Mouse (Mus musculus): ENCODE results near the gene Fam135a. TPM values are rescaled to one million over a fixed set of nuclear protein-coding genes. Genes with fewer than 3 reads are reported as not detected.
A peak's percentile ranks its signal among the peaks of the same experiment; 100 is the strongest.

Fam135a gene
- total and polyA plus RNA-seq, 2 experiments from 2014 or later = 23.0 to 31.9 TPM

DNA sequence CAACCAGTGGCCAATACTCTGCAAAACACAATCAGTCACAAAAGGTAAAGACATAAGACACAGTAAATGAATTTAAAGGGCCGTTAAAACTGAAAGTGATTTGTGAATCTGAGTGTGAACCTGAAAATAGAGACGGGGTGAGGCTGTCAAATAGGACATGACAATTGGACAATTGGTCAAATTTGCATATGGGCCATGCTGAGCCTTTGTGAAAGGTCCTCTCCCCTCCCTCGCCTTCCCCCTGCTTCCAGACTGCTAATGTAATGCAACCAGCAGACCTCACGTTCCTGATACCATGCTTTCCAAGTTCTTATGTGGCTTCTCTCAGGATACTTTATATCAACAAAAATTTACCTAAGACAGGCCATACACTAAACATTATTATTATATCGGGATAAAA lies 57.1 kb downstream of the Fam135a start:
- no peak for TF ChIP-seq CTCF (IDR thresholded peaks at IDR 0.05; ENCODE audit: low read depth)
- Histone ChIP-seq H3K4me2 (ENCODE audit: low read depth, low read length) (no peak overlapping the region), H3K9ac (replicated peaks; ENCODE audit: low read length) (no peak overlapping the region), H3K27me3 (ENCODE audit: insufficient read depth, low read length) (no peaks in the 10 kb centered on the region), H3K4me3 (ENCODE audit: low read length) (no peak overlapping the region), H3K27ac (no peak overlapping the region), H3K36me3 (ENCODE audit: insufficient read depth, low read length) (peaks cover 7% of the 10 kb centered on the region; the same call in 1 of the 2 replicates), H3K4me1 (ENCODE audit: insufficient read depth, low read length) (no peaks in the 10 kb centered on the region), H3K9me3 (ENCODE audit: low read length) (no peaks in the 10 kb centered on the region)
- no peak for DNase-seq (ENCODE audit: low spot score)
- no peak for ATAC-seq
- WGBS = 29% methylated on average over 5 of the region's 5 CpGs

DNA sequence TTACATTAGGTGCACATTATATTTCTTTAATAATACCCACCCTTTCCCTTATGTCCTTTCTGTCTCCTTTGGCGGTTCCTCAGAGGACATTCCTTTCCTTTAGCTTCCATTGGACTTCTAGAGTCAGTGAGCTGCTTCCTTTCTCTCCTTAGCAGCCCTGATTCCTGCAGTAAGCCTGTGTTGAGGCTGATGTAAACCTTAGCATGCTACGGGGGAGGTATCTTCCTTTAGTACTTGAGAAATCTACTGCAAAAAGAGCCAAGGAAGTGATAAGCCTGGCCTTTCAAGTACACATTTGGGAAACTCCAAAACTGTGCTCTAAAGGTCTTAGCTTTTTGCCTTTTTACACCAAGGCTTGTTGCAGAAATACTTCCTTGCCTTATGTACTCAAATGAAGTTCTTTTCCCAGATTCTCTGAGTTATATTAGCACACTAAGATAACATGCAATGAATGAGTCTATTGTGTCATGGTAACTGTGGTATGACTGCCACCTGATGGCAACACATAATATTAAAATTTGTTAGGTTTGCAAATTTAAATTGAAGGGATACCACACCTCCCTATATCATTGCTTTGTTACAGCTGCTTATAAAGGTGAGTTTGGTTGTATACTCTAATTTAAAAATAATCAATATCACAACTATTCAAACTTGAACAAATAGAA lies 66.2 kb downstream of the Fam135a start:
- Histone ChIP-seq H3K9ac (replicated peaks; ENCODE audit: low read length) (no peak overlapping the region), H3K4me3 (ENCODE audit: low read length) (no peak overlapping the region), H3K27me3 (ENCODE audit: insufficient read depth, low read length) (no peaks in the 10 kb centered on the region), H3K27ac (no peak overlapping the region), H3K4me2 (ENCODE audit: low read depth, low read length) (no peak overlapping the region), H3K36me3 (ENCODE audit: insufficient read depth, low read length) (peaks cover 4% of the 10 kb centered on the region; the same call in 1 of the 2 replicates), H3K4me1 (ENCODE audit: insufficient read depth, low read length) (no peaks in the 10 kb centered on the region), H3K9me3 (ENCODE audit: low read length) (no peaks in the 10 kb centered on the region)
- peak; percentile 53; the same call in 1 of the 2 replicates for ATAC-seq
- TF ChIP-seq CTCF (IDR thresholded peaks at IDR 0.05; ENCODE audit: low read depth) = peak; percentile 60
- 87% methylated on average over 2 of the region's 2 CpGs for WGBS
- peak; percentile 57 for DNase-seq (ENCODE audit: low spot score)

DNA sequence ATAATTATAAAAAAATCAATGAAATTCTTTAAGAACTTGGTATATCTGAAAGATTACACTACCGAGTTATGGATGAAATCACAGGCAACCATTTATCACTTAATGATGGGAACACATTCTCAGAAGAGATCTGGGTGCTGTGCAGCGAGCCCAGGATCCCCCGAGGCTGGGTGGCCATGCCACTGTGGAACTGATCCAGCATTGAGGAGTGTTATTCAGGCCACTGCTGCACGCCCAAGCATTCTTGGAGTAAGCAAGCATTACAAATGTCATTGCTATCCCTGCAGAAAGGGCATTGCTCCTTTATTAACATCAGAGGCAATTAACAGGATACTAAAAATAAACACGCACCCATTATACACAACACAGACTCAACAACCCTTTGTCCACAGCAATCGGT lies 89.3 kb downstream of the Fam135a start:
- WGBS = 85% methylated on average over 6 of the region's 6 CpGs
- Histone ChIP-seq H3K36me3 (ENCODE audit: insufficient read depth, low read length) (no peaks in the 10 kb centered on the region; the same call in 1 of the 2 replicates), H3K9ac (replicated peaks; ENCODE audit: low read length) (no peak overlapping the region), H3K4me3 (ENCODE audit: low read length) (no peak overlapping the region), H3K4me1 (ENCODE audit: insufficient read depth, low read length) (no peaks in the 10 kb centered on the region), H3K9me3 (ENCODE audit: low read length) (no peaks in the 10 kb centered on the region), H3K4me2 (ENCODE audit: low read depth, low read length) (no peak overlapping the region), H3K27me3 (ENCODE audit: insufficient read depth, low read length) (no peaks in the 10 kb centered on the region), H3K27ac (no peak overlapping the region)
- no peak for TF ChIP-seq CTCF (IDR thresholded peaks at IDR 0.05; ENCODE audit: low read depth)
- DNase-seq (ENCODE audit: low spot score) = no peak
- ATAC-seq = no peak

DNA sequence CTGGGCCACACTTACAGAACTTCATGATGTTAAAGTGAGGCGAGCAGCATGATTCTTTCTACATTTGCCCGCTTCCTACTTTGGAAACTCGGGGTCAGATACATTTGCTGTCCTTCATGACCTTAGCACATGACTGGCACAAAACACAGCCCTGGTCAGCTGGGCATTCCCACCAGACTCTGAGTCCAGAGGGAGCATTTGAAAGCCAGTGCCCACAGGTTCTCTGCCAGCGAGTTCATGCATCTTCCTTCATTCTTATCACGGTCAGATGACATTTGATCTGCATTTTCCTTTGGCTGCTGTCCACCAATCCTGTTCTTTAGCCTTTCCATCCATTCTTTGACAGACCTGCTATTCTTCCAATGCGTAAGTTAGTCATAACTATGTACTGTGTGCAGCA lies 90.1 kb downstream of the Fam135a start:
- Histone ChIP-seq H3K4me3 (ENCODE audit: low read length) (no peak overlapping the region), H3K4me1 (ENCODE audit: insufficient read depth, low read length) (no peaks in the 10 kb centered on the region), H3K4me2 (ENCODE audit: low read depth, low read length) (no peak overlapping the region), H3K9ac (replicated peaks; ENCODE audit: low read length) (no peak overlapping the region), H3K27me3 (ENCODE audit: insufficient read depth, low read length) (no peaks in the 10 kb centered on the region), H3K9me3 (ENCODE audit: low read length) (no peaks in the 10 kb centered on the region), H3K36me3 (ENCODE audit: insufficient read depth, low read length) (no peaks in the 10 kb centered on the region; the same call in 1 of the 2 replicates), H3K27ac (no peak overlapping the region)
- no peak for TF ChIP-seq CTCF (IDR thresholded peaks at IDR 0.05; ENCODE audit: low read depth)
- ATAC-seq (no peak), DNase-seq (ENCODE audit: low spot score) (no peak)
- WGBS = 89% methylated on average over 6 of the region's 6 CpGs

DNA sequence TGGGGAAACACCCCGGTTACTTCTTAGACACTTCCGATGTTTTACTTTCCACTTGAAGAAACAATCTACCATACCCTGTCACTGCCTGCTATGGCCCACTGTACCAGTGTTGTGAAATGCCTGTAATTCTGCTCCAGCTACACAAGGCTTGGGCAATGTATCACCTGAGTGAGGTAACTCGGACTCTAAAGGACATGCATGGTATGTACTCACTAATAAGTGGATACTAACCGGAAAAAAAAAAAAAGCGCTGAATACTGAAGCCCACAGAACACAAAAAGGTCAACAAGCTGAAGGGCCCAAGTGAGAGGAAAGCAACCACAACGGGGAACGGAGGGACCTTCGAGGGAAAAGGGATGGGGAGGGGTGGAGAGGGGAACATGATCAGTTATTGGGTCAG lies 92.5 kb downstream of the Fam135a start:
- H3K4me3 ChIP-seq (ENCODE audit: low read length) = no peak overlapping the region
- no peaks in the 10 kb centered on the region for H3K4me1 ChIP-seq (ENCODE audit: insufficient read depth, low read length)
- no peak for DNase-seq (ENCODE audit: low spot score)
- H3K36me3 ChIP-seq (ENCODE audit: insufficient read depth, low read length) = no peaks in the 10 kb centered on the region
- H3K9ac ChIP-seq (replicated peaks; ENCODE audit: low read length) = no peak overlapping the region
- H3K27ac ChIP-seq = no peak overlapping the region
- H3K9me3 ChIP-seq (ENCODE audit: low read length) = no peaks in the 10 kb centered on the region
- H3K4me2 ChIP-seq (ENCODE audit: low read depth, low read length) = no peak overlapping the region
- no peaks in the 10 kb centered on the region for H3K27me3 ChIP-seq (ENCODE audit: insufficient read depth, low read length)
- no peak for TF ChIP-seq CTCF (IDR thresholded peaks at IDR 0.05; ENCODE audit: low read depth)
- 88% methylated on average over 8 of the region's 8 CpGs for WGBS
- no peak for ATAC-seq

DNA sequence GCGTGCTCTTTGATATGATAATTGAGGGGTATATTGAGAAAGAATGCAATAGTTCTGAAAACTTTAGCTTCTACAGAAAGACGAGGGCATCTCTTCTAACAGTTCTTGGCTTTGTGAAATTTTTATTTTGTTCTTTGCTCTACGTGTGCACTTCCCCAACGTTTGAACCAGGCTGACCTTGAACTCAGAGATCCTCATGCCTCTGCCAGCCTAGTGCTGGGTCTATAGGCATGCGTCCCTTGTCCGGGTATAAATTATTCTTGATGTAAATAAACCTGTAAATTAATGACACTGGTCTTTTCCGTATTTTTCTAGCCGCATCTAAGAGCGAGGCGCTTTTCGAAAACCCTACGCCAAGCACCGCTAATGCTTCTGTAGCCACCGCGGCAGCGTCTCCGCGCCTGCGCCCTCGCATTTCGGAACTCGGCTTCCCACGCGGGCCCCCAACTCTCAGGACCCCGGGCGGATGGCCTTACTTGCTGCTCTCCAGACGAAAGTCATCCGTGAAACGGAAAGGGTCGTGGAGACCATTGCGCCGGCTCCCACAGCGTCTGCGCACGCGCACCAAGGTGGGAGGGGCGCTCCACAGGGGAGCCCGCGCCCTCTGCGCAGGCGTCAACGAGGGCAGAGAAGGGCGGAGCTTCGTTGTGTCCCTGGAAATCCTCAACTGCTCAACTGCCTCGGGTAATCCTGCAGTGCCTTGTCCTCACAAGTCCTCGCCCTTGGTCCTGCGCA lies 94.9 kb downstream of the Fam135a start, which contains the start of gene Sdhaf4:
Gene Sdhaf4 (minus strand): TSS at position 587 of the 735 bp plus-strand sequence.
- TF ChIP-seq CTCF (IDR thresholded peaks at IDR 0.05; ENCODE audit: low read depth) = no peak
- H3K4me2 ChIP-seq (ENCODE audit: low read depth, low read length) = peak within 1 kb of the TSS; percentile 70
- H3K36me3 ChIP-seq (ENCODE audit: insufficient read depth, low read length) = no peaks in the 10 kb centered on the region
- no peaks in the 10 kb centered on the region for H3K27me3 ChIP-seq (ENCODE audit: insufficient read depth, low read length)
- H3K9me3 ChIP-seq (ENCODE audit: low read length) = no peaks in the 10 kb centered on the region
- DNase-seq (ENCODE audit: low spot score) = peak; percentile 96
- 1% methylated on average over 47 of the region's 47 CpGs for WGBS
- H3K27ac ChIP-seq = peak within 1 kb of the TSS; percentile 87
- H3K9ac ChIP-seq (replicated peaks; ENCODE audit: low read length) = peak within 1 kb of the TSS; percentile 70
- ATAC-seq = peak; percentile 97
- H3K4me3 ChIP-seq (ENCODE audit: low read length) = peak within 1 kb of the TSS; percentile 69
- no peaks in the 10 kb centered on the region for H3K4me1 ChIP-seq (ENCODE audit: insufficient read depth, low read length)

All from hindbrain, postnatal 0 days (tissue).